Mouse (Mus musculus) layer of hippocampus, adult 9-10 months (tissue): ENCODE measurements around the gene Cdc37.
A peak's percentile ranks its signal among the peaks of the same experiment; 100 is the strongest.

ENCODE experiments used
- DNase-seq: peaks from one replicate; pipeline ENCODE4 v3.0.0; 2022; ENCODE audit warnings: low spot score

Cdc37 gene

GRCm38 (mm10) chr9:21097793-21098192, 52.0 kb downstream of the Cdc37 start:
- peak; percentile 48 for DNase-seq

- no peak for DNase-seq
Measured at GRCm38 (mm10) chr9:21095958-21096357, 53.8 kb downstream of the Cdc37 start.

GRCm38 (mm10) chr9:21093423-21093822, 56.4 kb downstream of the Cdc37 start:
- no peak for DNase-seq

GRCm38 (mm10) chr9:21091707-21092320, 58.0 kb downstream of the Cdc37 start, which contains the start of the genes Gm38431 and Raver1:
TSS of gene Gm38431 (minus strand) at chr9:21091997.
TSS of gene Raver1 (minus strand) at chr9:21092008.
- peak; percentile 93 for DNase-seq

GRCm38 (mm10) chr9:21090972-21091706, 58.6 kb downstream of the Cdc37 start:
- DNase-seq: no peak

- no peak for DNase-seq
Measured at GRCm38 (mm10) chr9:21090537-21090936, 59.2 kb downstream of the Cdc37 start.

- DNase-seq: no peak
Measured at GRCm38 (mm10) chr9:21083324-21083723, 66.5 kb downstream of the Cdc37 start.
